In the genomic region with DNA sequence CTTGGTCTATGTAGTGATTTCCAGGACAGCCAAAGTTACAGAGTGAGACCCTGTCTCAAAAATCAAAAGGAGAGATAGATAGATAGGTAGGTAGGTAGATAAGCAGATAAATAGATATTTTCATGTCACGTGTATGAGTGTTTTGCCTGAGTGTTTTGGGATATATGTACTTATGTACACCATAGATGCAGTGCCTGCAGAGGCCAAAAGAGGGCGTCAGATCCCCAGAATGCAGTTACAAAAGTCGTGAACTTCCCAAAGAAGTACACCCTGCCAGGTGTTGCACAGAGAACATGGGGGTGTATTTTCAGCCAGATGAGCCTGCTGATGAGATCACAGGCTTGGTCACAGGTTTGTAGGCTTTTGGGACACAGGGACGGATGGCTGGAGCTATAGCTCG, we compare ENCODE assay signal across 15 mouse cellular contexts. TPM values are rescaled to one million over a fixed set of nuclear protein-coding genes. Genes with fewer than 3 reads are reported as not detected.
DNase-seq lines count a peak whose midpoint lies in the region; ATAC-seq and TF ChIP-seq lines count a peak whose summit lies in the region.
"Had no signal": no experiment of that assay in that cellular context is flagged by ENCODE, and none has a peak within 500 bp of the region (broad histone marks: within the 10 kb centered on the region; RNA-seq: fewer than 3 reads in every experiment).

No protein-coding gene starts in this region.

- H3K9me3 ChIP-seq in intestine, postnatal 0 days (ENCODE audit: control insufficient read depth) = no peaks in the 10 kb centered on the region
- H3K9me3 ChIP-seq in intestine, embryonic 15.5 days = no peaks in the 10 kb centered on the region
- H3K9me3 ChIP-seq: G1E had no signal

- no peaks in the 10 kb centered on the region for H3K27me3 ChIP-seq in intestine, postnatal 0 days (replicated peaks; ENCODE audit: control insufficient read depth, insufficient read depth, low read length)
- H3K27me3 ChIP-seq in intestine, embryonic 15.5 days (replicated peaks) = no peaks in the 10 kb centered on the region
- H3K27me3 ChIP-seq in cerebellum, adult 2 months (ENCODE audit: control insufficient read depth, insufficient read depth, low read length) = no peaks in the 10 kb centered on the region; the same call in 1 of the 2 replicates

- WGBS in intestine, postnatal 0 days = 54% methylated on average over 5 of the region's 5 CpGs
- 53% methylated on average over 5 of the region's 5 CpGs for WGBS in intestine, embryonic 15.5 days
- WGBS in cerebellum, adult 2 months = 54% methylated on average over 5 of the region's 5 CpGs

- no peak overlapping the region for H3K4me2 ChIP-seq in intestine, postnatal 0 days (replicated peaks; ENCODE audit: low read depth)
- H3K4me2 ChIP-seq in intestine, embryonic 15.5 days (replicated peaks) = no peak overlapping the region
- H3K4me2 ChIP-seq: hindbrain, embryonic 14.5 days had no signal

- no peak overlapping the region for H3K9ac ChIP-seq in intestine, postnatal 0 days (ENCODE audit: low read depth, low read length)
- no peak overlapping the region for H3K9ac ChIP-seq in intestine, embryonic 15.5 days
- H3K9ac ChIP-seq: hindbrain, embryonic 14.5 days had no signal

- H3K4me3 ChIP-seq in intestine, postnatal 0 days (ENCODE audit: low read depth, low read length) = no peak overlapping the region
- no peak overlapping the region for H3K4me3 ChIP-seq in intestine, embryonic 15.5 days (replicated peaks)
- H3K4me3 ChIP-seq in cortical plate, adult 2 months (ENCODE audit: insufficient read depth, low read length) = no peak overlapping the region
- no peak overlapping the region for H3K4me3 ChIP-seq in cerebellum, adult 2 months (replicated peaks; ENCODE audit: insufficient read depth, low read depth, low read length)

- ATAC-seq in intestine, postnatal 0 days = no peak
- no peak for ATAC-seq in intestine, embryonic 15.5 days

- TF ChIP-seq POLR2A in cortical plate, adult 2 months (IDR thresholded peaks at IDR 0.05; ENCODE audit: extremely low read depth, insufficient read depth, low read length) = no peak
- TF ChIP-seq POLR2A in cerebellum, adult 2 months (IDR thresholded peaks at IDR 0.05; ENCODE audit: borderline replicate concordance, insufficient read depth, low read length) = no peak

- peak; percentile 23 for DNase-seq in thymus, postnatal 0 days (ENCODE audit: low spot score)
- no peak for DNase-seq in thymus, postnatal 36 days
- no peak for DNase-seq in frontal cortex, postnatal 14 days (ENCODE audit: low spot score in 2 of 2)
- no peak for DNase-seq in ovary, postnatal 10 days (ENCODE audit: low spot score)
- no peak for DNase-seq in cerebellum, adult 2 months
- DNase-seq: adrenal gland, adult 8-10 months; kidney, postnatal 14 days; right cerebral cortex, adult 18-20 months; thymus, postnatal 4 days had no signal

- H3K27ac ChIP-seq in intestine, postnatal 0 days (ENCODE audit: low read depth, low read length) = no peak overlapping the region
- H3K27ac ChIP-seq in intestine, embryonic 15.5 days = no peak overlapping the region
- no peak overlapping the region for H3K27ac ChIP-seq in cortical plate, adult 2 months (ENCODE audit: insufficient read depth, low read length)
- no peak overlapping the region for H3K27ac ChIP-seq in cerebellum, adult 2 months (ENCODE audit: insufficient read depth, low read length)
- H3K27ac ChIP-seq: hindbrain, embryonic 14.5 days had no signal

- TF ChIP-seq CTCF in intestine, postnatal 0 days (IDR thresholded peaks at IDR 0.05; ENCODE audit: low read depth) = peak; percentile 60
- TF ChIP-seq CTCF in cortical plate, adult 2 months (IDR thresholded peaks at IDR 0.05; ENCODE audit: extremely low read depth, insufficient read depth, low read length) = 0 out of 2 replicates have a peak, but pooled peaks have one; percentile 19
- TF ChIP-seq CTCF in cerebellum, adult 2 months (IDR thresholded peaks at IDR 0.05; ENCODE audit: borderline replicate concordance, insufficient read depth, low read depth, low read length) = no peak

- no peaks in the 10 kb centered on the region for H3K36me3 ChIP-seq in intestine, postnatal 0 days (ENCODE audit: control insufficient read depth, insufficient read depth)
- no peaks in the 10 kb centered on the region for H3K36me3 ChIP-seq in intestine, embryonic 15.5 days
- H3K36me3 ChIP-seq: G1E had no signal

- no peaks in the 10 kb centered on the region for H3K4me1 ChIP-seq in intestine, postnatal 0 days (replicated peaks; ENCODE audit: control insufficient read depth, insufficient read depth, low read length)
- H3K4me1 ChIP-seq in intestine, embryonic 15.5 days (replicated peaks) = no peaks in the 10 kb centered on the region; the same call in 1 of the 2 replicates
- no peaks in the 10 kb centered on the region for H3K4me1 ChIP-seq in cortical plate, adult 2 months (ENCODE audit: control insufficient read depth, insufficient read depth, low read length)
- H3K4me1 ChIP-seq in cerebellum, adult 2 months (ENCODE audit: control insufficient read depth, insufficient read depth, low read length) = no peaks in the 10 kb centered on the region

RNA-seq across cellular contexts. Expression of a gene that starts 49.4 kb away (rescaled TPM):
- polyA plus RNA-seq in intestine, postnatal 0 days (2015; fragmentation: Nextera tagmentation; extraction: Ambion mirVana) = 24.7 and 25.4 TPM in 2 replicates
- 39.0 and 42.7 TPM in 2 replicates for polyA plus RNA-seq in intestine, embryonic 15.5 days (2015; fragmentation: Nextera tagmentation; extraction: Ambion mirVana)
- polyA plus RNA-seq in thymus, postnatal 0 days (2015; fragmentation: Nextera tagmentation; extraction: Ambion mirVana) = 1.7 TPM in 2 replicates
- polyA plus RNA-seq in cortical plate, adult 2 months (2012; rRNA removed) = 999 TPM in 2 replicates
- 328 and 334 TPM in 2 replicates for polyA plus RNA-seq in cerebellum, adult 2 months (2012; rRNA removed)
- polyA plus RNA-seq: G1E had no signal

RNA-seq across cellular contexts. Expression of a gene that starts 52.9 kb away (rescaled TPM):
- polyA plus RNA-seq in intestine, postnatal 0 days (2015; fragmentation: Nextera tagmentation; extraction: Ambion mirVana) = 0.34 and 1.4 TPM in 2 replicates
- 3.5 and 4.3 TPM in 2 replicates for polyA plus RNA-seq in intestine, embryonic 15.5 days (2015; fragmentation: Nextera tagmentation; extraction: Ambion mirVana)
- not detected in 2 replicates for polyA plus RNA-seq in thymus, postnatal 0 days (2015; fragmentation: Nextera tagmentation; extraction: Ambion mirVana)
- 156 and 173 TPM in 2 replicates for polyA plus RNA-seq in cortical plate, adult 2 months (2012; rRNA removed)
- polyA plus RNA-seq in cerebellum, adult 2 months (2012; rRNA removed) = 69.4 and 69.6 TPM in 2 replicates
- polyA plus RNA-seq: G1E; liver, adult 2 months had no signal

RNA-seq across cellular contexts. Expression of a gene that starts 56.9 kb away (rescaled TPM):
- polyA plus RNA-seq in intestine, postnatal 0 days (2015; fragmentation: Nextera tagmentation; extraction: Ambion mirVana) = 1.6 and 2.4 TPM in 2 replicates
- 2.2 and 2.5 TPM in 2 replicates for polyA plus RNA-seq in intestine, embryonic 15.5 days (2015; fragmentation: Nextera tagmentation; extraction: Ambion mirVana)
- polyA plus RNA-seq in thymus, postnatal 0 days (2015; fragmentation: Nextera tagmentation; extraction: Ambion mirVana) = 0.71 and 0.78 TPM in 2 replicates
- polyA plus RNA-seq in cortical plate, adult 2 months (2012; rRNA removed) = 4.5 and 4.6 TPM in 2 replicates
- polyA plus RNA-seq in cerebellum, adult 2 months (2012; rRNA removed) = 2.1 and 2.5 TPM in 2 replicates
- polyA plus RNA-seq: liver, adult 2 months had no signal

Comparison
In these comparisons a context has a peak if more than half of its experiments do, and no peak if none do; other contexts are left out.
1. RNA of a gene that starts 52.9 kb away (polyA plus RNA-seq): 156 to 173 TPM in cortical plate, adult 2 months and 69.4 to 69.6 TPM in cerebellum, adult 2 months; 3.5 to 4.3 TPM in intestine, embryonic 15.5 days, 0.34 to 1.4 TPM in intestine, postnatal 0 days and not detected in thymus, postnatal 0 days; every median in the first group is over 10 times any median in the second.